Mouse (Mus musculus) brain, embryonic 14.5 days (tissue): ENCODE measurements at regions not wholly inside any gene's neighbourhood (a gene's known extent, or its start where the extent isn't known, plus 50 kb on each side); places are given as distances from the start of the nearest gene placed in this dataset.
"Not testable (repeated sequence)": the region's sequence is repeated elsewhere in the genome, so short reads cannot be mapped to it uniquely, and the experiment has no call there.

Source experiments
- DNase-seq: peaks from one replicate; pipeline ENCODE4 v3.0.0-alpha.2; 2011; ENCODE audit warnings: low read depth
- CTCF ChIP-seq: fragments of 200-500 bp; IDR thresholded peaks from 2 replicates; pipeline ENCODE4 v1.5.1; 2012; ENCODE audit warnings: inconsistent platforms, mild to moderate bottlenecking, moderate library complexity, borderline replicate concordance; ENCODE audit not compliant: insufficient read depth, insufficient read length; ENCODE audit errors: extremely low read depth
- POLR2A ChIP-seq: fragments of 200-500 bp; IDR thresholded peaks from 2 replicates; pipeline ENCODE4 v1.6.1; 2012; ENCODE audit warnings: mild to moderate bottlenecking, inconsistent platforms, borderline replicate concordance; ENCODE audit not compliant: poor library complexity, insufficient read depth, insufficient read length, severe bottlenecking; ENCODE audit errors: extremely low read depth

- TF ChIP-seq POLR2A (no peak), CTCF (no peak)
- DNase-seq: no peak
These were observed 71.1 kb upstream of the Ezr start for GRCm38 (mm10) chr17:6853641-6854040.

GRCm38 (mm10) chr17:6852177-6852947 is 69.8 kb upstream of the Ezr start:
- TF ChIP-seq POLR2A (no peak), CTCF (0 out of 2 replicates have a peak, but pooled peaks have one; percentile 13)
- no peak for DNase-seq

- TF ChIP-seq POLR2A (no peak), CTCF (no peak)
- DNase-seq: no peak
These were observed 67.9 kb upstream of the Ezr start for GRCm38 (mm10) chr17:6850513-6850912.

- DNase-seq: not testable (repeated sequence)
These were observed 59.3 kb upstream of the Ezr start for GRCm38 (mm10) chr17:6841781-6842465.

- DNase-seq: no peak
These were observed 52.8 kb upstream of the Ezr start for GRCm38 (mm10) chr17:6835333-6835916.

More at GRCm38 (mm10) chr17:6835333-6835916, 52.8 kb upstream of the Ezr start:
- no peak for TF ChIP-seq POLR2A
- TF ChIP-seq CTCF: no peak
